Mouse (Mus musculus) MEL (cell line): ENCODE results near the gene Arhgap1. TPM values are rescaled to one million over a fixed set of nuclear protein-coding genes. Genes with fewer than 3 reads are reported as not detected.

Experiments used
- DNase-seq: peaks from one replicate; pipeline ENCODE4 v3.0.0; 2011; ENCODE audit warnings: low read depth, low spot score
- H3K27ac ChIP-seq: 2 replicates; pipeline ENCODE4 v1.5.1; 2012; ENCODE audit warnings: low read depth, mild to moderate bottlenecking, control low read depth, low read length, moderate library complexity; ENCODE audit not compliant: control insufficient read depth
- H3K27me3 ChIP-seq, 2 experiments: fragments of 150-350 bp in 1 of 2; sonication (generic) in 1 of 2; 2 replicates each; pipeline ENCODE4 v1.6.1; 2012; ENCODE audit warnings: low read length in 2 of 2, mild to moderate bottlenecking in 2 of 2, improper control_type of control experiment in 1 of 2, moderate library complexity in 1 of 2; ENCODE audit not compliant: insufficient read depth in 2 of 2, control insufficient read depth in 1 of 2
- H3K36me3 ChIP-seq, 2 experiments: 2 replicates each; pipeline ENCODE4 v1.6.1; 2012 to 2014; ENCODE audit warnings: low read length in 2 of 2, improper control_type of control experiment in 1 of 2, inconsistent platforms in 1 of 2, mild to moderate bottlenecking in 1 of 2; ENCODE audit not compliant: insufficient read depth in 2 of 2, control insufficient read depth in 1 of 2
- H3K4me1 ChIP-seq, 2 experiments: fragments of 150-350 bp in 1 of 2; sonication (generic) in 1 of 2; 2 replicates each; pipeline ENCODE4 v1.6.1; 2012; ENCODE audit warnings: low read length in 2 of 2, improper control_type of control experiment in 1 of 2, mild to moderate bottlenecking in 1 of 2; ENCODE audit not compliant: insufficient read depth in 2 of 2, control insufficient read depth in 1 of 2
- H3K4me3 ChIP-seq, 2 experiments: fragments of 150-350 bp in 1 of 2; sonication (generic) in 1 of 2; 2 replicates each; pipeline ENCODE4 v1.5.1; 2012; ENCODE audit warnings: low read depth in 2 of 2, low read length in 2 of 2, mild to moderate bottlenecking in 2 of 2, moderate library complexity in 2 of 2, control low read depth in 1 of 2, improper control_type of control experiment in 1 of 2; ENCODE audit not compliant: control insufficient read depth in 1 of 2, insufficient read depth in 1 of 2
- H3K79me2 ChIP-seq: 2 replicates; pipeline ENCODE4 v1.6.1; 2012; ENCODE audit warnings: mild to moderate bottlenecking, low read length, moderate library complexity; ENCODE audit not compliant: control insufficient read depth, poor library complexity, insufficient read depth
- H3K9ac ChIP-seq: 2 replicates; pipeline ENCODE4 v1.6.1; 2012; ENCODE audit warnings: low read depth, mild to moderate bottlenecking, control low read depth, low read length, moderate library complexity; ENCODE audit not compliant: control insufficient read depth, poor library complexity, severe bottlenecking
- H3K9me3 ChIP-seq: fragments of 150-350 bp; sonication (generic); replicated peaks from 2 replicates; pipeline ENCODE4 v1.6.1; 2012; ENCODE audit warnings: mild to moderate bottlenecking, low read length, improper control_type of control experiment, moderate library complexity; ENCODE audit not compliant: insufficient read depth
- CHD1 ChIP-seq: IDR thresholded peaks from 2 replicates; pipeline ENCODE4 v1.6.1; 2012; ENCODE audit warnings: low read depth, mild to moderate bottlenecking, inconsistent platforms, low read length, improper control_type of control experiment
- CHD2 ChIP-seq: IDR thresholded peaks from 2 replicates; pipeline ENCODE4 v1.6.1; 2011; ENCODE audit warnings: low read length, improper control_type of control experiment
- CTCF ChIP-seq, 3 experiments: IDR thresholded peaks in 2 of 3; conservative IDR thresholded peaks in 1 of 3; 2 replicates each; pipeline ENCODE4 v1.5.1; 2011 to 2012; ENCODE audit warnings: low read length in 3 of 3, low read depth in 2 of 3, mild to moderate bottlenecking in 2 of 3, improper control_type of control experiment in 1 of 3, inconsistent platforms in 1 of 3, mixed read lengths in 1 of 3, moderate library complexity in 1 of 3; ENCODE audit not compliant: control insufficient read depth in 1 of 3, insufficient read depth in 1 of 3, poor library complexity in 1 of 3, severe bottlenecking in 1 of 3
- E2F4 ChIP-seq: IDR thresholded peaks from 2 replicates; pipeline ENCODE4 v1.6.1; 2011; ENCODE audit warnings: low read depth, low read length, improper control_type of control experiment, borderline replicate concordance
- ELF1 ChIP-seq: IDR thresholded peaks from 2 replicates; pipeline ENCODE4 v1.6.1; 2014; ENCODE audit warnings: low read depth, mild to moderate bottlenecking, inconsistent platforms, low read length, improper control_type of control experiment, moderate library complexity
- EP300 ChIP-seq, 2 experiments: IDR thresholded peaks; 2 replicates each; pipeline ENCODE4 v1.6.1; 2011; ENCODE audit warnings: improper control_type of control experiment in 2 of 2, low read length in 2 of 2, low read depth in 1 of 2, mild to moderate bottlenecking in 1 of 2
- HCFC1 ChIP-seq: IDR thresholded peaks from 2 replicates; pipeline ENCODE4 v1.6.1; 2012; ENCODE audit warnings: low read depth, mild to moderate bottlenecking, inconsistent platforms, low read length, improper control_type of control experiment, moderate library complexity
- MAFK ChIP-seq: IDR thresholded peaks from 2 replicates; pipeline ENCODE4 v1.6.1; 2011; ENCODE audit warnings: low read depth, mild to moderate bottlenecking, low read length, improper control_type of control experiment, borderline replicate concordance
- MAX ChIP-seq: IDR thresholded peaks from 2 replicates; pipeline ENCODE4 v1.6.1; 2011; ENCODE audit warnings: low read length, improper control_type of control experiment
- MEF2A ChIP-seq: IDR thresholded peaks from 2 replicates; pipeline ENCODE4 v1.6.1; 2014; ENCODE audit warnings: low read depth, mild to moderate bottlenecking, inconsistent platforms, low read length, improper control_type of control experiment; ENCODE audit not compliant: poor library complexity, insufficient replicate concordance, severe bottlenecking; ENCODE audit errors: extremely low read depth
- MYB ChIP-seq: IDR thresholded peaks from 2 replicates; pipeline ENCODE4 v1.6.1; 2011; ENCODE audit warnings: mild to moderate bottlenecking, low read depth, low read length, improper control_type of control experiment
- MYC ChIP-seq: IDR thresholded peaks from 2 replicates; pipeline ENCODE4 v1.6.1; 2011; ENCODE audit warnings: low read depth, mild to moderate bottlenecking, low read length, improper control_type of control experiment, moderate library complexity
- NELFE ChIP-seq: IDR thresholded peaks from 2 replicates; pipeline ENCODE4 v1.6.1; 2011; ENCODE audit warnings: low read depth, low read length, improper control_type of control experiment
- POLR2A ChIP-seq, 2 experiments: IDR thresholded peaks; 2 replicates each; pipeline ENCODE4 v1.6.1; 2011 to 2012; ENCODE audit warnings: low read length in 2 of 2, mild to moderate bottlenecking in 2 of 2, control low read depth in 1 of 2, improper control_type of control experiment in 1 of 2, low read depth in 1 of 2, moderate library complexity in 1 of 2; ENCODE audit not compliant: control insufficient read depth in 1 of 2, insufficient read depth in 1 of 2, poor library complexity in 1 of 2
- POLR2AphosphoS2 ChIP-seq: IDR thresholded peaks from 2 replicates; pipeline ENCODE4 v1.6.1; 2011; ENCODE audit warnings: low read length, improper control_type of control experiment
- RCOR1 ChIP-seq: IDR thresholded peaks from 2 replicates; pipeline ENCODE4 v1.6.1; 2012; ENCODE audit warnings: low read depth, mild to moderate bottlenecking, inconsistent platforms, low read length, improper control_type of control experiment
- SMC3 ChIP-seq: IDR thresholded peaks from 2 replicates; pipeline ENCODE4 v1.6.1; 2011; ENCODE audit warnings: low read depth, low read length, improper control_type of control experiment
- TBP ChIP-seq: IDR thresholded peaks from 2 replicates; pipeline ENCODE4 v1.8.0; 2011; ENCODE audit warnings: low read depth, low read length, improper control_type of control experiment
- UBTF ChIP-seq: IDR thresholded peaks from 2 replicates; pipeline ENCODE4 v1.6.1; 2012; ENCODE audit warnings: low read depth, mild to moderate bottlenecking, inconsistent platforms, low read length, improper control_type of control experiment, moderate library complexity, borderline replicate concordance; ENCODE audit not compliant: insufficient read depth
- ZC3H11A ChIP-seq: IDR thresholded peaks from 2 replicates; pipeline ENCODE4 v1.6.1; 2012; ENCODE audit warnings: low read depth, mild to moderate bottlenecking, inconsistent platforms, low read length, improper control_type of control experiment
- ZKSCAN1 ChIP-seq: IDR thresholded peaks from 2 replicates; pipeline ENCODE4 v1.6.1; 2012; ENCODE audit warnings: low read depth, mild to moderate bottlenecking, inconsistent platforms, low read length, improper control_type of control experiment, moderate library complexity
- ZMIZ1 ChIP-seq: IDR thresholded peaks from 2 replicates; pipeline ENCODE4 v1.6.1; 2012; ENCODE audit warnings: low read depth, mild to moderate bottlenecking, inconsistent platforms, low read length, improper control_type of control experiment, moderate library complexity
- ZNF384 ChIP-seq: IDR thresholded peaks from 2 replicates; pipeline ENCODE4 v1.6.1; 2012; ENCODE audit warnings: low read depth, mild to moderate bottlenecking, inconsistent platforms, low read length, improper control_type of control experiment
- polyA plus RNA-seq, 2 experiments: library from polyadenylated mRNA; stranded (reverse) in 1 of 2; unstranded in 1 of 2; fragments of >175 nt in 1 of 2; fragments of >200 nt in 1 of 2; gene quantifications; 2 replicates each; pipeline versions ENCODE4 v1.2.1 to v1.2.4; 2012; ENCODE audit warnings: low replicate concordance in 2 of 2, low read depth in 1 of 2; ENCODE audit not compliant: insufficient read length in 2 of 2, insufficient read depth in 1 of 2, missing spikeins in 1 of 2
- total RNA-seq: library from RNA; depleted of rRNA; stranded (reverse); fragments of 300-350 nt; gene quantifications from 2 replicates; pipeline ENCODE4 v1.2.3, GENCODE M21; 2012

Gene Arhgap1
- total and polyA plus RNA-seq, 3 experiments: 23.5 to 40.1 TPM; not detected in 1

DNA sequence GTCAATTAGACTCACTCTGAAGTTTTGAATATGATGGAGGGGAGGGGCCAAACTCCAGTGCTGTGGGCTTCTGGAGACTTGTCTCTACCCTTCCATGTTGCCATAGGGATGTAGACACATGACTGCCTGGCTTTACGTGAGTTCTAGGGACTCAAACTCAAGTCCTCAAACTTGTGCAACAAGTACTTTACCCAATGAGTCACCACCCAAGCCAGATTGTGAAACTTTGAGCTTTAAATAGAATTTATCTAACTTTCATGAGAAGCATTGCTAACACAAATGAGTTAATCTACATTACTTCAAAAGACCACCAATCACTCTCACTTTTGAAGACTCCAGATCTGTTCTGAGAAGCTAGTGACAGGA is 46.5 kb downstream of the Arhgap1 start:
- H3K4me3 ChIP-seq: no peak overlapping the region
- no peaks in the 10 kb centered on the region for H3K36me3 ChIP-seq
- no peaks in the 10 kb centered on the region for H3K4me1 ChIP-seq
- DNase-seq: no peak
- no peaks in the 10 kb centered on the region for H3K79me2 ChIP-seq
- H3K9ac ChIP-seq: no peak overlapping the region
- TF ChIP-seq UBTF (no peak), MEF2A (no peak), ELF1 (no peak), POLR2A (IDR thresholded peaks at IDR 0.05; ENCODE audit: control insufficient read depth in 1 of 2, insufficient read depth in 1 of 2, low read depth in 1 of 2, low read length in 2 of 2, poor library complexity in 1 of 2) (no peak), MAFK (no peak), ZKSCAN1 (no peak), CTCF (IDR thresholded peaks at IDR 0.05 in 2 of 3, conservative IDR thresholded peaks at IDR 0.05 in 1 of 3; ENCODE audit: control insufficient read depth in 1 of 3, insufficient read depth in 1 of 3, low read depth in 2 of 3, low read length in 3 of 3, poor library complexity in 1 of 3, severe bottlenecking in 1 of 3) (no peak), SMC3 (no peak), MAX (no peak), HCFC1 (no peak), TBP (no peak), CHD1 (no peak), ZC3H11A (no peak), ZMIZ1 (no peak), E2F4 (no peak), CHD2 (no peak), NELFE (no peak), ZNF384 (no peak), RCOR1 (no peak)
- no peak overlapping the region for H3K27ac ChIP-seq
- H3K9me3 ChIP-seq: no peaks in the 10 kb centered on the region
- no peaks in the 10 kb centered on the region for H3K27me3 ChIP-seq

- H3K4me3 ChIP-seq: no peak overlapping the region
- H3K27me3 ChIP-seq: no peaks in the 10 kb centered on the region
- no peak overlapping the region for H3K27ac ChIP-seq
- no peaks in the 10 kb centered on the region for H3K4me1 ChIP-seq
- TF ChIP-seq MYC (no peak), MYB (no peak), MEF2A (no peak), UBTF (no peak), EP300 (IDR thresholded peaks at IDR 0.05; ENCODE audit: low read depth in 1 of 2, low read length in 2 of 2) (no peak), CHD1 (no peak), CHD2 (no peak), CTCF (IDR thresholded peaks at IDR 0.05 in 2 of 3, conservative IDR thresholded peaks at IDR 0.05 in 1 of 3; ENCODE audit: control insufficient read depth in 1 of 3, insufficient read depth in 1 of 3, low read depth in 2 of 3, low read length in 3 of 3, poor library complexity in 1 of 3, severe bottlenecking in 1 of 3) (no peak), POLR2A (IDR thresholded peaks at IDR 0.05; ENCODE audit: control insufficient read depth in 1 of 2, insufficient read depth in 1 of 2, low read depth in 1 of 2, low read length in 2 of 2, poor library complexity in 1 of 2) (no peak), NELFE (no peak), POLR2AphosphoS2 (no peak)
- no peak for DNase-seq
- H3K79me2 ChIP-seq: no peaks in the 10 kb centered on the region
- H3K9me3 ChIP-seq: no peaks in the 10 kb centered on the region
- no peak overlapping the region for H3K9ac ChIP-seq
- no peaks in the 10 kb centered on the region for H3K36me3 ChIP-seq
Observed at GRCm38 (mm10) chr2:91699225-91699624, 49.6 kb downstream of the Arhgap1 start.
